Mouse (Mus musculus) inflammation-experienced regulatory T-cells, adult 16 weeks (primary cell): Measurements from ENCODE around the gene Wdr59. TPM values are rescaled to one million over a fixed set of nuclear protein-coding genes. Genes with fewer than 3 reads are reported as not detected.

Experiments used
- polyA plus RNA-seq: library from polyadenylated mRNA; unstranded; fragments of 100-300 nt; shearing (Covaris generic); gene quantifications from one replicate; pipeline ENCODE4 v1.2.1, GENCODE M21; 2017

The Wdr59 gene
- 6.5 TPM for polyA plus RNA-seq

DNA sequence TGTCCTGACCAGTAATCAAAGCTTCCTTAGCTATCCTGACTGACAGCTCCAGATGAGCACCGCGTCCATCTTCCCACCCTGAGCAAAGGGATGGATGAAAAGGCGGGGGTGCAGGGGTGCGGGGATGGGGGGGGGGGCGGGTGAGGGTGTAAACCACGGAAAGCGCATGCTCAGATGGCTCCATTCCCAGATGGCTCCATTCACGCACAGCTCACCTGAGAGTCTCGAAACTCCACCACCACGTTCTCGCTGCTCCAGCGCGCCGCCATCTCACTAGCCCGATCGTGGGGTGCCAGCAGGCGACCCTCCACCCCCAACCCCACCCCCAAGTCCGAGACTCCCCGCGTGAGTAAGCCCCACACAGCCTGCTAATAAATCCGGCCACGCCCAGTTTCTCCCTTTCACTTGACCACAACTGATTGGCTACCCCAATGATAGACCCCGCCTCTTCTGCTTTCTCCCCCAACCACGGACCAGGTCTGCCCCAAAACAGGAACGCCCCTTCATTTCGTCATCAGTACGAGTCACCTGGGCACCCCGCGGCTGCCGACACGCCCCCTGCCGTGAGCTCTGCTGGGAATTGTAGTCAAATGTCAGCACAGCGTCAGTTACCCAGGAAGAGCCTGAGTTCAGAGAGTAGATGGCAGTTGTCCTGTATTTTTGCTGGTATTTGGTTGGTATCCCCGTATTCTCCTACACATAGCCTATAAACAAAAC is at the start of gene Wdr59:
Gene Wdr59 (minus strand): TSS at position 380 of the 717 bp plus-strand sequence.

DNA sequence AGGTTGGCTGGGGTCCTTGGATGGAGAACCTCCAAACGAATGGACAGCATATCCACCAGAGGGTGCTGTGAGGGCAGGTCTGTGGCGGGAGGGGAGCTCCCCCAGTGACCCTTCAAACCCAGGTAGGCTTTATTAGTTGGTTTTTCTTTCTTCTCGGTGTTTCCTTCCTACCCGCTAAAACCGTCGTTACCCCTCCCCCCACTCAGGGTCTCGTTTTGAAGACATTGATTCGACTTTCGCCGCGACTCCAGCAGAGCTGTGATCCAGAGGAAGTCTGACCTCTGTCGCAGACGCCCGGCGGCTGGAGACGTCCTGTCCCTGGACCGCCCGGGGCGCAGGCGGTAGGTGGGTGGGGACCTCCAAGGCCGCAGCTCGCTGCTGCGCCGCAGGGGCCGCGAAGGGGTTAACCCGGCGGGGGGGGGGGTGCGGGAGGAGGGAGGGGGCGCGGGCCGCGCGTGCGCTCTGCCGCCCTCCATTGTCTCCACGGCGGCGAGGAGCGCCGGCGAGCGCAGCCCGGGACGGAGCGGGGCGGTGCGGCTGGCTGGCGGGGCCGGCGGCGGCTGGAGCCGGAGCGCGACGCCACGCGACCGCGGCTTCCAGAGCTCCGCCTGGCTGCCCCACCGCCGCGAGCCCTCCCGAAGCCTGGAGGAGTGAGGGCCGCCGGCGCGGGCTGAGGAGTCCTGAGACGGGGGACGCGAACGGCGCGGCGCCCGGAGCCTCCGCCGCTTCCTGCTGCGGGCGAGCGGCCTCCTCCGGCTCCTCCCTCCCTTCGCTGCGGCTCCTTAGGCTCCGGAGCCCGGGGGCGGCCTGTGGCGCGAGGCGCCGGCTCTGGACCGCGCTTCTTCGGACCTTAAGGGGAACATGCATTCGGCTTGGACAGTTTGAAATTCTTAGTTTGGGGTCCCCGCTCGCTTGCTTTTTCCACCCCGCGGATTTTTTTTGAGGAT is 14.4 kb upstream of the Wdr59 start, which contains the start of gene Znrf1:
Gene Znrf1 (plus strand): TSS at position 67 of the 947 bp plus-strand sequence.

Other genes with a start within 250 kb of the Wdr59 start
- gene Rfwd3, start 221.9 kb downstream of the Wdr59 start, polyA plus RNA-seq, result 61.3 TPM
- gene Mlkl, start 183.9 kb downstream of the Wdr59 start, polyA plus RNA-seq, result 4.9 TPM
- not detected for gene Fa2h, start 128.3 kb downstream of the Wdr59 start, polyA plus RNA-seq
- 21.8 TPM for gene Znrf1, start 14.0 kb upstream of the Wdr59 start, polyA plus RNA-seq
- 2.5 TPM for gene Ldhd, start 108.3 kb upstream of the Wdr59 start, polyA plus RNA-seq
- 49.5 TPM for gene Zfp1, start 121.3 kb upstream of the Wdr59 start, polyA plus RNA-seq
- gene Ctrb1, start 168.9 kb upstream of the Wdr59 start, polyA plus RNA-seq, result not detected
- gene Bcar1, start 221.7 kb upstream of the Wdr59 start, polyA plus RNA-seq, result 0.39 TPM